Mouse (Mus musculus) embryonic facial prominence, embryonic 13.5 days (tissue): ENCODE data around the gene Rps27l. TPM values are rescaled to one million over a fixed set of nuclear protein-coding genes. Genes with fewer than 3 reads are reported as not detected.

Experiments used
- ATAC-seq: fragments of 200-750 bp; cut with Nextera tagmentation; 2 replicates; pipeline ENCODE4 v1.8.0; 2017; ENCODE audit warnings: low read depth; ENCODE audit not compliant: insufficient number of reproducible peaks, insufficient read depth, low FRiP score, low TSS enrichment
- H3K27ac ChIP-seq: fragments of 300-500 bp; sonication (generic); 2 replicates; pipeline ENCODE4 v1.5.1; 2015; ENCODE audit warnings: moderate library complexity, mild to moderate bottlenecking, inconsistent platforms
- H3K27me3 ChIP-seq: fragments of 300-500 bp; sonication (generic); 2 replicates; pipeline ENCODE4 v1.6.1; 2015; ENCODE audit warnings: mild to moderate bottlenecking, inconsistent platforms
- H3K36me3 ChIP-seq: fragments of 300-500 bp; sonication (generic); 2 replicates; pipeline ENCODE4 v1.6.1; 2015; ENCODE audit warnings: mild to moderate bottlenecking, inconsistent platforms
- H3K4me1 ChIP-seq: fragments of 300-500 bp; sonication (generic); 2 replicates; pipeline ENCODE4 v1.6.1; 2015; ENCODE audit warnings: inconsistent platforms
- H3K4me2 ChIP-seq: fragments of 300-500 bp; sonication (generic); 2 replicates; pipeline ENCODE4 v1.6.1; 2015; ENCODE audit warnings: moderate library complexity, mild to moderate bottlenecking, inconsistent platforms
- H3K4me3 ChIP-seq: fragments of 300-500 bp; sonication (generic); 2 replicates; pipeline ENCODE4 v1.5.1; 2015; ENCODE audit warnings: mild to moderate bottlenecking, inconsistent platforms
- H3K9ac ChIP-seq: fragments of 300-500 bp; sonication (generic); 2 replicates; pipeline ENCODE4 v1.6.1; 2015; ENCODE audit warnings: mild to moderate bottlenecking, inconsistent platforms
- H3K9me3 ChIP-seq: fragments of 300-500 bp; sonication (generic); 2 replicates; pipeline ENCODE4 v1.6.1; 2016; ENCODE audit warnings: inconsistent platforms
- WGBS: fragments of 180-500 bp; shearing (Covaris S2); methylation state at CpG from one replicate; pipeline ENCODE4 v1.1.7; 2015; ENCODE audit warnings: mixed read lengths; 5-methylcytosine and 5-hydroxymethylcytosine counted together
- polyA plus RNA-seq: library from polyadenylated mRNA; unstranded; fragments of >200 nt; fragmentation: Nextera tagmentation; extraction: Ambion mirVana; gene quantifications from 2 replicates; pipeline ENCODE4 v1.2.1, GENCODE M21; 2015

Rps27l gene
- polyA plus RNA-seq, 1 experiment from 2014 or later = 760 TPM

DNA sequence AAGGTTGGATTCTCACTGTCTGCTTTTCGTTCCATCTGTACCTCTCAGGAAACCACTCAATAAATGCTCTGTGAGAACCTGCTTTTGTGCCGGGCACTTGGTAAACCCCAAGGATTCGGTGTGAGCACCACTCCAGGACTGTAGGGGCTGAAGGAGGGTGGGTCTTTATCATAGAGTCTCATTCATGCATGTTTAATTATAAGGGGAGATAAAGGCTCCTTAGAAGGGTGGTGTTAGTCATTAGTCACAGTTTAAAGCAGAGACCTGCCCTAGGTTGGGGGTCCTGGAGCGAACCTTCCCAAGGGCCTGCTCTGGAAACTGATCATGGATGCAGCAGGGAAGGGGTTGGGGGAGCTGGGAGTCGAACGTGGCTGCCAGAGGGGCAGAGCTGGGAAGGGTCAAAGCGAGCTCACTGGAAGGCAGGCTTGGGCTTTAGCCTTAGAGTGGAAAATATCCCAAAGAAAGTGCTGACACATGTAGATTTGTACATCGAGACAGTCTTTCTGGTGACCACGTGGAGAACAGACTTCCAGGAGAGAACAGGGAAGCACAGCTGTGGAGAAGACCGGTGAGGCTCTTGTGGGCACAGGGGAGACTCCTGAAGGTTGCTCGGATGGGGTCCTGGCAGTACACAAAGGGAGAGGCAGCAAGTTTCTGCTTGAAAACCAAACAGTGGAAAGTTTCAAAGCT lies 42.5 kb downstream of the Rps27l start:
- H3K27ac ChIP-seq = peak overlapping the region; percentile 93
- no peaks in the 10 kb centered on the region for H3K9me3 ChIP-seq
- 0 out of 2 replicates have a peak overlapping the region, but pooled peaks have one; percentile 11 for H3K4me2 ChIP-seq
- no peak overlapping the region for H3K4me3 ChIP-seq
- H3K27me3 ChIP-seq = no peaks in the 10 kb centered on the region
- WGBS = 49% methylated on average over 11 of the region's 11 CpGs
- peaks cover 44% of the 10 kb centered on the region for H3K4me1 ChIP-seq
- no peak overlapping the region for H3K9ac ChIP-seq
- ATAC-seq = no peak
- H3K36me3 ChIP-seq = no peaks in the 10 kb centered on the region

DNA sequence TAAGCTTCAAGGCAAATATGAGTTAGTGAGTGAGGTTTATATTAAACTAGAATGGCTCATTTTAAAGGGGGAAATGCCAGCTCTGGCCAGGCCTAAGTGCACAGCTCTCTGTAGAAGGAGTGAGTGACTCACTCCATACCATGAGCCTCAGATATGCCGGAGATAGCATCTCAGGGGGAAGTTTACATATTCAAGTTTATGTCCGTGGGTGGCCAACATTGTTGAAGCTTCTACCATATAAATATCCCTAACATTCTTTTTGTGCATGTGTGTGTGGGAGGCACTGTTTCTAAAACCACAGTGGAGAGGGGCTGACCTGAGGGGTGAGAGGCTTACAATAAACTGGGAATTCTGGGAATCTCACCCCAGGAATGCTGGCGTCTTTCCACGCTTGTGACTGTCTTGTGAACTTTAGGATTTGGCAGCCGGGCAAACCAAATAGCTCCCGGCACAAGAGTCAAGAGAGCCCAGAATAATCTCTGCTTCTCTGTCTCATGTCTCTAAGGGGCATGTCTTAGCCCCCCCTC lies 43.1 kb downstream of the Rps27l start:
- Histone ChIP-seq H3K27ac (peak overlapping the region; percentile 93), H3K4me2 (0 out of 2 replicates have a peak overlapping the region, but pooled peaks have one; percentile 11), H3K36me3 (no peaks in the 10 kb centered on the region), H3K27me3 (no peaks in the 10 kb centered on the region), H3K9ac (no peak overlapping the region), H3K4me3 (no peak overlapping the region), H3K9me3 (no peaks in the 10 kb centered on the region), H3K4me1 (peaks cover 44% of the 10 kb centered on the region)
- peak; percentile 59; the same call in 1 of the 2 replicates for ATAC-seq
- WGBS = 31% methylated on average over 6 of the region's 6 CpGs

DNA sequence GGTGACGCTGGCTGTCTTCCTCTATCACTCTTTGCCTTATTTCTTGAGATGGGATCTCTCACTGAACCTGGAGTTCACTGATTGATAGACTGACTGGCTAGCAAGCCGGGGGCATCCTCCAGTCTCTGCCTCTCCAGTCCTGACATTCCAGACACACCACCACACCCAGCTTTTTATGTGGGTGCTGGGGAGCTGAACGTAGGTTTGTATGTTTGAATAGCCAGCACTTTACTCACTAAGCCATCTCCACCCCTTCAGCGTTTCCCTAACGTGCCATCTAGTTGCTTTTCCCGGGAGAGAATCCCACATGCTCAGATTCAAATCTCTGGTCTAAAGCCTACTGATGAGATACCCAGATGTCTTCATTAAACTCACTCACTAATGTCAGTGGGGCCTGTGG lies 43.7 kb downstream of the Rps27l start:
- no peaks in the 10 kb centered on the region for H3K36me3 ChIP-seq
- 63% methylated on average over 6 of the region's 6 CpGs for WGBS
- no peaks in the 10 kb centered on the region for H3K27me3 ChIP-seq
- no peaks in the 10 kb centered on the region for H3K9me3 ChIP-seq
- H3K4me1 ChIP-seq = peaks cover 44% of the 10 kb centered on the region
- no peak for ATAC-seq
- peak overlapping the region; percentile 93 for H3K27ac ChIP-seq
- H3K4me3 ChIP-seq = no peak overlapping the region
- H3K4me2 ChIP-seq = no peak overlapping the region
- H3K9ac ChIP-seq = no peak overlapping the region

DNA sequence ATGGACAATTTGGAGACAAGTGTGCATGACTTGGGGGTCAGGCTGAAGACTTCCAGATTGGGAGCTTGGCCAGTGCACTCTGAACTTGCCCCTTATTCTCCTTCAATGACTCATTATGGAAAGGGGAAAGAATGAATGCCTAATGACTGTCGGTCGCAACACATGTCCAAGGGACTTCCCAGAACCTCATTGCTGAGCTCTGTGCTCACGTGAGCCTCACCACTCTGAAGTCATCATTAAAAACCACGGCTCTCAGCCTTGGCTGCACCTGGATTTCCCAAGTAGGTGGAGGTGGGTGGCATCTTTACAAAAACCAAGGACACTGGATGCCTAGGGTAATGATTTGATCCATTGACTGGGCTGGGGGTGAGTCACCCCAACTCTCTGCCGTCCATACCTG lies 44.2 kb downstream of the Rps27l start:
- no peak overlapping the region for H3K4me3 ChIP-seq
- no peaks in the 10 kb centered on the region for H3K36me3 ChIP-seq
- no peak overlapping the region for H3K27ac ChIP-seq
- H3K9me3 ChIP-seq = no peaks in the 10 kb centered on the region
- peaks cover 44% of the 10 kb centered on the region for H3K4me1 ChIP-seq
- H3K9ac ChIP-seq = no peak overlapping the region
- no peak overlapping the region for H3K4me2 ChIP-seq
- no peak for ATAC-seq
- H3K27me3 ChIP-seq = no peaks in the 10 kb centered on the region
- WGBS = 90% methylated on average over 5 of the region's 5 CpGs

DNA sequence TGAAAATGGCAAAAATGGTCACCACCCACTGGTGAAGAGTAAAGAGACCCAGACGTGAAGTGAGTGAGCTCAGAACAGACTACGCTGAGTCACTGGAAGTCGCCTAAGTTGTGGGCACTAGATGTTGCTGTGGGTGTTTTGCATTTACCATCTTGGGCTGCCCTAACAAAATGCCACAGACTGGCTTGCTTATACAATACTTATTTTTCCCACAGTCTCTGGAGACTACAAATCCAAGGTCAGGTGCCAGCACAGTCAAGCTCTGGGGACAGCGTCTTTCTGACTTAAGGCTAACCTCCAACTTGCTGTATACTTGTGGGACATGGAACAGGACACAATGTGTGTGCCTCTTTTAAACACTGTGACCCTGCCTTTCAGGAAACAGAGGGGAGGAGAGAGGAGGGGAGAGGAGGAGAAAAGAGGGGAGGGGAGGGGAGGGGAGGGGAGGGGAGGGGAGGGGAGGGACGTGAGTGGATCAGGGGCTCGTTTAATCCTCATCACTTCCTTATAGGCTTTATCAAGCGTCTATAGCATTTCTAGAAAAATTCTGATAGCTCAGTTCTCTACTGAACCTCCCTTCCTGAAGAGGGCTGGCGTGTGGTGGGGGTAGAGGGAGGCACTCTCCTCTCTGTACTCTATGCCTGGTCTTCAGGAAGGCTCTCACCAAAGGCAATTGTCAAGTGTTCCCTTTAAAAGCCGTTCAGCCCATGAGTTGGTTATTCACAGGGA lies 45.3 kb downstream of the Rps27l start:
- ATAC-seq = no peak
- Histone ChIP-seq H3K27ac (no peak overlapping the region), H3K9me3 (no peaks in the 10 kb centered on the region), H3K9ac (no peak overlapping the region), H3K36me3 (no peaks in the 10 kb centered on the region), H3K4me1 (peaks cover 44% of the 10 kb centered on the region), H3K4me2 (no peak overlapping the region), H3K27me3 (no peaks in the 10 kb centered on the region), H3K4me3 (no peak overlapping the region)
- 65% methylated on average over 9 of the region's 9 CpGs for WGBS

DNA sequence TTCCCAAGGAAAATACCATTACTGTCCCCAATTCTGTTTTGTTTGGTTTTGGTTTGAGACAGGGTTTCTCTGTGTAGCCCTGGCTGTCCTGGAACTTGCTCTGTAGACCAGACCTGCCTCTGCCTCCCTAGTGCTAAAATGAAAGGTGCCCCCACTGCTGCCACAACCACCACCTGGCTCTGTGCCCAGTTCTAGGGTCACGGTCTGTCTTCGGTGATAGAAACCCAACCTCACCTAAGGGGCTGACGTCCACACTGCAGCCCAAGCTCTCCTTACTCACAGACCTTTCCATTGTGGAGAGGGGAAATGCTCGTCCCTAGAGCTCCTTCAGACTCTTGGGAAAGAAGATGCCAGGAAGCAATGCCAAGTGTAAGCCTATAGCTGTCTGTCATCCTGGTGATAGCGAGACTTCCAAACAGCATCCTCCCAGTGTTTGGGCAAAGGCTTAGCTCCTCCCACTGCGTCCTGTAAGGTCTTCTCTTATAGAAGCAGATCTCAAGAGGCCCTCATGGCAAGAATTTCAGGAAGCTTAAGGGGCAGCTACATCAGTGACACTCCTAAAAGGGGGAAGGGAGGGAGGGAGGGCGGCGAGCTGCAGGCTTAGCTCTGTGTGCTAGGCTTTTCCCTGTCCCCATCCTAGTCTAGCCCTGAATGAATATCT lies 46.0 kb downstream of the Rps27l start:
- ATAC-seq = no peak
- no peak overlapping the region for H3K27ac ChIP-seq
- no peaks in the 10 kb centered on the region for H3K9me3 ChIP-seq
- H3K4me1 ChIP-seq = peaks cover 42% of the 10 kb centered on the region
- no peak overlapping the region for H3K9ac ChIP-seq
- WGBS = 73% methylated on average over 8 of the region's 8 CpGs
- no peaks in the 10 kb centered on the region for H3K36me3 ChIP-seq
- no peak overlapping the region for H3K4me3 ChIP-seq
- H3K4me2 ChIP-seq = no peak overlapping the region
- H3K27me3 ChIP-seq = no peaks in the 10 kb centered on the region

Other genes starting within 250 kb of the Rps27l start
- 18.6 and 19.8 TPM in 2 replicates for gene Car12, start 232.4 kb upstream of the Rps27l start, polyA plus RNA-seq
- 10.1 and 10.8 TPM in 2 replicates for gene Aph1b, start 150.6 kb upstream of the Rps27l start, polyA plus RNA-seq
- gene Gm10647, start 149.0 kb upstream of the Rps27l start, polyA plus RNA-seq = 0.96 and 1.3 TPM in 2 replicates
- gene Aph1c, start 111.4 kb upstream of the Rps27l start, polyA plus RNA-seq = 2.7 and 3.9 TPM in 2 replicates
- gene Rab8b, start 26.4 kb upstream of the Rps27l start, polyA plus RNA-seq = 20.6 and 26.0 TPM in 2 replicates
- 9.1 and 9.3 TPM in 2 replicates for gene Lactb, start 29.4 kb downstream of the Rps27l start, polyA plus RNA-seq
- 818 and 902 TPM in 2 replicates for gene Tpm1, start 103.3 kb downstream of the Rps27l start, polyA plus RNA-seq